Mouse (Mus musculus): Measurements from ENCODE around the gene Zranb3. TPM values are rescaled to one million over a fixed set of nuclear protein-coding genes. Genes with fewer than 3 reads are reported as not detected.
"Not testable (repeated sequence)": the region's sequence is repeated elsewhere in the genome, so short reads cannot be mapped to it uniquely, and the experiment has no call there.

Gene Zranb3
- total RNA-seq, 2 experiments from 2014 or later: 6.9 to 7.6 TPM

- intact Hi-C loops (cut with DNase I): no loop called here
Measured at GRCm38 (mm10) chr1:128003712-128004370, 99.0 kb downstream of the Zranb3 start.

GRCm38 (mm10) chr1:128002159-128002558 is 100.7 kb downstream of the Zranb3 start:
- intact Hi-C loops (cut with DNase I): no loop called here
- no peak for DNase-seq (ENCODE audit: low spot score in 2 of 2)

More at GRCm38 (mm10) chr1:128003712-128004370, 99.0 kb downstream of the Zranb3 start:
- DNase-seq (ENCODE audit: low spot score in 2 of 2): no peak

GRCm38 (mm10) chr1:128000931-128001330 is 101.9 kb downstream of the Zranb3 start:
- intact Hi-C loops (cut with DNase I); DNase-seq (ENCODE audit: low spot score in 2 of 2): not testable (repeated sequence)

GRCm38 (mm10) chr1:127993892-127994291 is 109.0 kb downstream of the Zranb3 start:
- DNase-seq (ENCODE audit: low spot score in 2 of 2): no peak
- intact Hi-C loops (cut with DNase I): no loop called here

GRCm38 (mm10) chr1:127989876-127990731 is 112.7 kb downstream of the Zranb3 start:
- intact Hi-C loops (cut with DNase I): no loop called here
- peak in 1 of 2 experiments; percentile 24 for DNase-seq (ENCODE audit: low spot score in 2 of 2)

GRCm38 (mm10) chr1:127989387-127989786 is 113.5 kb downstream of the Zranb3 start:
- DNase-seq (ENCODE audit: low spot score in 2 of 2): no peak
- intact Hi-C loops (cut with DNase I): no loop called here

- intact Hi-C loops (cut with DNase I): no loop called here
Measured at GRCm38 (mm10) chr1:127988246-127988645, 114.6 kb downstream of the Zranb3 start.

GRCm38 (mm10) chr1:127985391-127985790 is 117.5 kb downstream of the Zranb3 start:
- intact Hi-C loops (cut with DNase I): no loop called here
- DNase-seq (ENCODE audit: low spot score in 2 of 2): no peak

More at GRCm38 (mm10) chr1:127988246-127988645, 114.6 kb downstream of the Zranb3 start:
- DNase-seq (ENCODE audit: low spot score in 2 of 2): no peak

- intact Hi-C loops (cut with DNase I): no loop called here
Measured at GRCm38 (mm10) chr1:127983274-127983993, 119.4 kb downstream of the Zranb3 start.

GRCm38 (mm10) chr1:127982268-127982667 is 120.6 kb downstream of the Zranb3 start:
- intact Hi-C loops (cut with DNase I): no loop called here
- DNase-seq (ENCODE audit: low spot score in 2 of 2): no peak

More at GRCm38 (mm10) chr1:127983274-127983993, 119.4 kb downstream of the Zranb3 start:
- no peak for DNase-seq (ENCODE audit: low spot score in 2 of 2)

- no peak for DNase-seq (ENCODE audit: low spot score in 2 of 2)
- intact Hi-C loops (cut with DNase I): no loop called here
Measured at GRCm38 (mm10) chr1:127980911-127981559, 121.8 kb downstream of the Zranb3 start.

- intact Hi-C loops (cut with DNase I): no loop called here
- no peak for DNase-seq (ENCODE audit: low spot score in 2 of 2)
Measured at GRCm38 (mm10) chr1:127978125-127978524, 124.7 kb downstream of the Zranb3 start.

- DNase-seq (ENCODE audit: low spot score in 2 of 2): no peak
- intact Hi-C loops (cut with DNase I): no loop called here
Measured at GRCm38 (mm10) chr1:127976106-127976505, 126.7 kb downstream of the Zranb3 start.

- intact Hi-C loops (cut with DNase I): no loop called here
Measured at GRCm38 (mm10) chr1:127975676-127976075, 127.2 kb downstream of the Zranb3 start.

GRCm38 (mm10) chr1:127974082-127974481 is 128.8 kb downstream of the Zranb3 start:
- intact Hi-C loops (cut with DNase I): no loop called here
- no peak for DNase-seq (ENCODE audit: low spot score in 2 of 2)

More at GRCm38 (mm10) chr1:127975676-127976075, 127.2 kb downstream of the Zranb3 start:
- DNase-seq (ENCODE audit: low spot score in 2 of 2): peak in 1 of 2 experiments; percentile 47

GRCm38 (mm10) chr1:127970870-127971269 is 132.0 kb downstream of the Zranb3 start:
- intact Hi-C loops (cut with DNase I): no loop called here

GRCm38 (mm10) chr1:127963326-127963725 is 139.5 kb downstream of the Zranb3 start:
- DNase-seq (ENCODE audit: low spot score in 2 of 2): no peak
- intact Hi-C loops (cut with DNase I): no loop called here

More at GRCm38 (mm10) chr1:127970870-127971269, 132.0 kb downstream of the Zranb3 start:
- no peak for DNase-seq (ENCODE audit: low spot score in 2 of 2)

GRCm38 (mm10) chr1:127961140-127961539 is 141.7 kb downstream of the Zranb3 start:
- intact Hi-C loops (cut with DNase I): no loop called here
- DNase-seq (ENCODE audit: low spot score in 2 of 2): no peak

- intact Hi-C loops (cut with DNase I): loop anchor here (5.0 kb wide), 1 partner anchor 73 kb away; no protein-coding TSS in a partner anchor
- no peak for DNase-seq (ENCODE audit: low spot score in 2 of 2)
Measured at GRCm38 (mm10) chr1:127959312-127959718, 143.5 kb downstream of the Zranb3 start.

All from left cerebral cortex, postnatal 36 days (tissue).